Mouse (Mus musculus) c-Kit-positive CD71-positive TER-119-positive erythroid progenitor cells, embryonic 14.5 days (primary cell): ENCODE results near the gene Mesp1.
A peak's percentile ranks its signal among the peaks of the same experiment; 100 is the strongest.
"Not testable (repeated sequence)": the region's sequence is repeated elsewhere in the genome, so short reads cannot be mapped to it uniquely, and the experiment has no call there.

Source experiments
- DNase-seq: peaks from one replicate; pipeline ENCODE4 v3.0.0-alpha.2; 2013; ENCODE audit warnings: low spot score

Mesp1 gene

GRCm38 (mm10) chr7:79792635-79793421 is 760 bp downstream of the Mesp1 start:
- DNase-seq, result no peak

- DNase-seq, result not testable (repeated sequence)
Observed at GRCm38 (mm10) chr7:79789812-79790211, 3.8 kb downstream of the Mesp1 start.

- peak; percentile 47 for DNase-seq
Observed at GRCm38 (mm10) chr7:79786295-79786694, 7.3 kb downstream of the Mesp1 start.

- DNase-seq, result no peak
Observed at GRCm38 (mm10) chr7:79782516-79782855, 11.1 kb downstream of the Mesp1 start.

- no peak for DNase-seq
Observed at GRCm38 (mm10) chr7:79781826-79782515, 11.6 kb downstream of the Mesp1 start.

- DNase-seq, result peak; percentile 62
Observed at GRCm38 (mm10) chr7:79780647-79781626, 12.7 kb downstream of the Mesp1 start.

- no peak for DNase-seq
Observed at GRCm38 (mm10) chr7:79771561-79772512, 21.8 kb downstream of the Mesp1 start.

- DNase-seq, result no peak
Observed at GRCm38 (mm10) chr7:79769664-79770063, 23.9 kb downstream of the Mesp1 start.

GRCm38 (mm10) chr7:79765991-79766390 is 27.6 kb downstream of the Mesp1 start:
- no peak for DNase-seq

- DNase-seq, result no peak
Observed at GRCm38 (mm10) chr7:79762106-79762505, 31.5 kb downstream of the Mesp1 start.

GRCm38 (mm10) chr7:79761124-79761876 is 32.3 kb downstream of the Mesp1 start:
- no peak for DNase-seq

GRCm38 (mm10) chr7:79759766-79760165 is 33.8 kb downstream of the Mesp1 start:
- no peak for DNase-seq

- no peak for DNase-seq
Observed at GRCm38 (mm10) chr7:79758176-79758575, 35.4 kb downstream of the Mesp1 start.

GRCm38 (mm10) chr7:79756334-79756733 is 37.3 kb downstream of the Mesp1 start:
- DNase-seq, result no peak

GRCm38 (mm10) chr7:79749511-79749910 is 44.1 kb downstream of the Mesp1 start:
- DNase-seq, result no peak

- no peak for DNase-seq
Observed at GRCm38 (mm10) chr7:79747659-79748058, 45.9 kb downstream of the Mesp1 start.

- DNase-seq, result no peak
Observed at GRCm38 (mm10) chr7:79744585-79744984, 49.0 kb downstream of the Mesp1 start.

GRCm38 (mm10) chr7:79744051-79744450 is 49.5 kb downstream of the Mesp1 start:
- DNase-seq, result no peak

GRCm38 (mm10) chr7:79742659-79743536 is 50.7 kb downstream of the Mesp1 start, which contains the start of the genes Pex11a and Wdr93:
Pex11a (minus strand) TSS chr7:79743131.
Wdr93 (plus strand) TSS chr7:79743163.
- DNase-seq, result peak; percentile 57
